Comparison of ENCODE assay signal across 12 mouse cellular contexts in genomic region chr16:41633898-41634297, GRCm38 (mm10).
"Had no signal": no experiment of that assay in that cellular context is flagged by ENCODE, and none has a peak within 500 bp of the region (broad histone marks: within the 10 kb centered on the region; RNA-seq: fewer than 3 reads in every experiment).

No protein-coding gene starts in this region.

- H3K27ac ChIP-seq: kidney, embryonic 15.5 days; limb, embryonic 15.5 days; liver, embryonic 12.5 days; midbrain, embryonic 15.5 days; neural tube, embryonic 13.5 days had no signal

- DNase-seq: kidney, postnatal 14 days; layer of hippocampus, postnatal 36 days; lung, embryonic 14.5 days; lung, postnatal 14 days; retina, postnatal 1 day; right cerebral cortex, postnatal 14 days; thymus, postnatal 36 days had no signal

- H3K4me1 ChIP-seq: limb, embryonic 15.5 days; liver, embryonic 12.5 days had no signal

- H3K4me2 ChIP-seq: kidney, embryonic 15.5 days; limb, embryonic 15.5 days; liver, embryonic 12.5 days; lung, embryonic 14.5 days; midbrain, embryonic 15.5 days; neural tube, embryonic 13.5 days had no signal

- H3K36me3 ChIP-seq: kidney, embryonic 15.5 days; limb, embryonic 15.5 days; liver, embryonic 12.5 days; midbrain, embryonic 15.5 days; neural tube, embryonic 13.5 days had no signal

- H3K4me3 ChIP-seq: kidney, embryonic 15.5 days; limb, embryonic 15.5 days; liver, embryonic 12.5 days; midbrain, embryonic 15.5 days; neural tube, embryonic 13.5 days had no signal

- H3K27me3 ChIP-seq: kidney, embryonic 15.5 days; limb, embryonic 15.5 days; liver, embryonic 12.5 days; midbrain, embryonic 15.5 days; neural tube, embryonic 13.5 days had no signal

- ATAC-seq: liver, embryonic 12.5 days; midbrain, embryonic 15.5 days had no signal

- H3K9me3 ChIP-seq: kidney, embryonic 15.5 days; limb, embryonic 15.5 days; liver, embryonic 12.5 days; midbrain, embryonic 15.5 days; neural tube, embryonic 13.5 days had no signal

- H3K9ac ChIP-seq: kidney, embryonic 15.5 days; limb, embryonic 15.5 days; liver, embryonic 12.5 days; lung, embryonic 14.5 days; midbrain, embryonic 15.5 days; neural tube, embryonic 13.5 days had no signal
